Mouse (Mus musculus) intestine, embryonic 14.5 days (tissue): Measurements from ENCODE around the gene Slc30a2. TPM values are rescaled to one million over a fixed set of nuclear protein-coding genes. Genes with fewer than 3 reads are reported as not detected.
"Not testable (repeated sequence)": the region's sequence is repeated elsewhere in the genome, so short reads cannot be mapped to it uniquely, and the experiment has no call there.

ENCODE experiments used
- ATAC-seq: fragments of 200-750 bp; cut with Nextera tagmentation; replicated peaks from 2 replicates; pipeline ENCODE4 v1.8.0; 2017; ENCODE audit warnings: low read depth, moderate number of reproducible peaks, moderate TSS enrichment, moderate library complexity; ENCODE audit not compliant: low FRiP score, low TSS enrichment
- DNase-seq: peaks from one replicate; pipeline ENCODE4 v3.0.0-alpha.2; 2018; ENCODE audit warnings: low spot score
- H3K27ac ChIP-seq: fragments of 300-500 bp; sonication (generic); 2 replicates; pipeline ENCODE4 v1.5.1; 2014; ENCODE audit warnings: low read depth, mild to moderate bottlenecking, control low read depth
- H3K27me3 ChIP-seq: fragments of 300-500 bp; sonication (generic); replicated peaks from 2 replicates; pipeline ENCODE4 v1.6.1; 2014; ENCODE audit warnings: low read length, control low read depth; ENCODE audit not compliant: control insufficient read depth, insufficient read depth
- H3K36me3 ChIP-seq: fragments of 300-500 bp; sonication (generic); 2 replicates; pipeline ENCODE4 v1.6.1; 2014; ENCODE audit warnings: low read length, control low read depth; ENCODE audit not compliant: control insufficient read depth, insufficient read depth
- H3K4me1 ChIP-seq: fragments of 300-500 bp; sonication (generic); replicated peaks from 2 replicates; pipeline ENCODE4 v1.6.1; 2014; ENCODE audit warnings: low read length, control low read depth, mixed read lengths; ENCODE audit not compliant: control insufficient read depth, insufficient read depth
- H3K4me2 ChIP-seq: fragments of 300-500 bp; sonication (generic); 2 replicates; pipeline ENCODE4 v1.6.1; 2014; ENCODE audit warnings: low read length
- H3K4me3 ChIP-seq: fragments of 300-500 bp; sonication (generic); 2 replicates; pipeline ENCODE4 v1.5.1; 2014; ENCODE audit warnings: low read depth, low read length, control low read depth, mixed read lengths
- H3K9ac ChIP-seq: fragments of 300-500 bp; sonication (generic); 2 replicates; pipeline ENCODE4 v1.6.1; 2014; ENCODE audit warnings: mild to moderate bottlenecking, low read length
- H3K9me3 ChIP-seq: fragments of 300-500 bp; sonication (generic); 2 replicates; pipeline ENCODE4 v1.6.1; 2016; ENCODE audit warnings: low read length, control low read depth; ENCODE audit not compliant: control insufficient read depth
- WGBS: fragments of 180-500 bp; shearing (Covaris S2); extraction: QIAGEN DNeasy Blood & Tissue Kit; methylation state at CpG from one replicate; pipeline ENCODE4 v1.1.7; 2014; 5-methylcytosine and 5-hydroxymethylcytosine counted together
- polyA plus RNA-seq: library from polyadenylated mRNA; unstranded; fragments of >200 nt; fragmentation: Nextera tagmentation; extraction: Ambion mirVana; gene quantifications from 2 replicates; pipeline ENCODE4 v1.2.1, GENCODE M21; 2014

The Slc30a2 gene
- polyA plus RNA-seq, 1 experiment from 2014 or later: 0.26 TPM

GRCm38 (mm10) chr4:134372294-134372747 lies 29.3 kb downstream of the Slc30a2 start:
- H3K9ac ChIP-seq: no peak overlapping the region
- H3K27ac ChIP-seq: no peak overlapping the region
- H3K36me3 ChIP-seq: no peaks in the 10 kb centered on the region
- ATAC-seq (peak; percentile 68), DNase-seq (peak; percentile 82)
- peaks cover 17% of the 10 kb centered on the region; the same call in 1 of the 2 replicates for H3K4me1 ChIP-seq
- under 1% methylated on average over 16 of the region's 16 CpGs for WGBS
- H3K4me2 ChIP-seq: peak overlapping the region; percentile 82
- no peaks in the 10 kb centered on the region for H3K9me3 ChIP-seq
- H3K4me3 ChIP-seq: peak overlapping the region; percentile 40
- H3K27me3 ChIP-seq: peaks cover 30% of the 10 kb centered on the region

- Histone ChIP-seq H3K4me2 (no peak overlapping the region), H3K4me1 (peaks cover 17% of the 10 kb centered on the region; the same call in 1 of the 2 replicates), H3K27me3 (peaks cover 30% of the 10 kb centered on the region), H3K9me3 (no peaks in the 10 kb centered on the region), H3K36me3 (no peaks in the 10 kb centered on the region), H3K27ac (no peak overlapping the region), H3K4me3 (no peak overlapping the region), H3K9ac (no peak overlapping the region)
- ATAC-seq (no peak), DNase-seq (no peak)
- 83% methylated on average over 8 of the region's 8 CpGs for WGBS
These were observed 30.3 kb downstream of the Slc30a2 start for GRCm38 (mm10) chr4:134373295-134373694.

- H3K4me3 ChIP-seq: no peak overlapping the region
- H3K27ac ChIP-seq: no peak overlapping the region
- peaks cover 29% of the 10 kb centered on the region for H3K27me3 ChIP-seq
- no peak overlapping the region for H3K4me2 ChIP-seq
- 42% methylated on average over 1 of the region's 1 CpGs for WGBS
- ATAC-seq: no peak
- no peak for DNase-seq
- H3K36me3 ChIP-seq: no peaks in the 10 kb centered on the region
- no peaks in the 10 kb centered on the region for H3K9me3 ChIP-seq
- H3K9ac ChIP-seq: no peak overlapping the region
- H3K4me1 ChIP-seq: peaks cover 25% of the 10 kb centered on the region
These were observed 31.3 kb downstream of the Slc30a2 start for GRCm38 (mm10) chr4:134374306-134374705.

GRCm38 (mm10) chr4:134378089-134378615 lies 35.2 kb downstream of the Slc30a2 start:
- ATAC-seq: no peak
- H3K36me3 ChIP-seq: no peaks in the 10 kb centered on the region

GRCm38 (mm10) chr4:134379510-134379909 lies 36.5 kb downstream of the Slc30a2 start:
- no peak for ATAC-seq
- 75% methylated on average over 8 of the region's 8 CpGs for WGBS
- no peaks in the 10 kb centered on the region for H3K9me3 ChIP-seq
- no peaks in the 10 kb centered on the region for H3K27me3 ChIP-seq
- no peak overlapping the region for H3K27ac ChIP-seq
- H3K4me1 ChIP-seq: peaks cover 8% of the 10 kb centered on the region; the same call in 1 of the 2 replicates
- H3K4me2 ChIP-seq: no peak overlapping the region
- no peaks in the 10 kb centered on the region for H3K36me3 ChIP-seq
- H3K4me3 ChIP-seq: no peak overlapping the region
- DNase-seq: no peak
- H3K9ac ChIP-seq: no peak overlapping the region

More at GRCm38 (mm10) chr4:134378089-134378615, 35.2 kb downstream of the Slc30a2 start:
- Histone ChIP-seq H3K4me2 (no peak overlapping the region), H3K27ac (0 out of 2 replicates have a peak overlapping the region, but pooled peaks have one; percentile 7), H3K9me3 (no peaks in the 10 kb centered on the region), H3K4me3 (no peak overlapping the region), H3K9ac (no peak overlapping the region), H3K4me1 (peaks cover 8% of the 10 kb centered on the region; the same call in 1 of the 2 replicates), H3K27me3 (no peaks in the 10 kb centered on the region; the same call in 1 of the 2 replicates)
- WGBS: 32% methylated on average over 10 of the region's 10 CpGs
- DNase-seq: no peak

- not testable (repeated sequence) for H3K4me3 ChIP-seq, H3K9ac ChIP-seq, H3K27ac ChIP-seq, H3K27me3 ChIP-seq, H3K9me3 ChIP-seq, ATAC-seq, H3K36me3 ChIP-seq, DNase-seq, H3K4me2 ChIP-seq, H3K4me1 ChIP-seq
- 81% methylated on average over 2 of the region's 6 CpGs for WGBS
These were observed 40.8 kb downstream of the Slc30a2 start, which contains the start of gene Extl1 for GRCm38 (mm10) chr4:134383750-134384149. Gene Extl1, minus strand, starts transcription at chr4:134383850.

- ATAC-seq: no peak; the same call in 1 of the 2 replicates
- Histone ChIP-seq H3K4me1 (no peaks in the 10 kb centered on the region), H3K9me3 (no peaks in the 10 kb centered on the region), H3K36me3 (no peaks in the 10 kb centered on the region), H3K27ac (no peak overlapping the region), H3K27me3 (no peaks in the 10 kb centered on the region), H3K9ac (no peak overlapping the region), H3K4me2 (no peak overlapping the region), H3K4me3 (no peak overlapping the region)
- 71% methylated on average over 6 of the region's 6 CpGs for WGBS
- DNase-seq: no peak
These were observed 44.3 kb downstream of the Slc30a2 start for GRCm38 (mm10) chr4:134387268-134387667.

GRCm38 (mm10) chr4:134388397-134388796 lies 45.4 kb downstream of the Slc30a2 start:
- H3K4me1 ChIP-seq: no peaks in the 10 kb centered on the region
- no peaks in the 10 kb centered on the region for H3K27me3 ChIP-seq
- WGBS: 15% methylated on average over 5 of the region's 5 CpGs
- no peak overlapping the region for H3K4me3 ChIP-seq
- ATAC-seq: no peak
- H3K27ac ChIP-seq: no peak overlapping the region
- H3K4me2 ChIP-seq: no peak overlapping the region
- DNase-seq: peak; percentile 86
- no peaks in the 10 kb centered on the region for H3K9me3 ChIP-seq
- H3K36me3 ChIP-seq: no peaks in the 10 kb centered on the region
- no peak overlapping the region for H3K9ac ChIP-seq

GRCm38 (mm10) chr4:134391636-134392035 lies 48.7 kb downstream of the Slc30a2 start:
- no peak for ATAC-seq
- H3K9ac ChIP-seq: no peak overlapping the region
- no peaks in the 10 kb centered on the region for H3K4me1 ChIP-seq
- 88% methylated on average over 1 of the region's 1 CpGs for WGBS
- no peaks in the 10 kb centered on the region for H3K36me3 ChIP-seq
- no peaks in the 10 kb centered on the region for H3K27me3 ChIP-seq
- no peaks in the 10 kb centered on the region for H3K9me3 ChIP-seq
- H3K4me3 ChIP-seq: no peak overlapping the region
- H3K27ac ChIP-seq: no peak overlapping the region
- DNase-seq: no peak
- no peak overlapping the region for H3K4me2 ChIP-seq
